Mouse (Mus musculus) forebrain, embryonic 12.5 days (tissue): ENCODE measurements around the gene Hist1h2bc. TPM values are rescaled to one million over a fixed set of nuclear protein-coding genes. Genes with fewer than 3 reads are reported as not detected.

Experiments used
- ATAC-seq: fragments of 200-750 bp; cut with Nextera tagmentation; 2 replicates; pipeline ENCODE4 v1.8.0; 2017; ENCODE audit warnings: moderate TSS enrichment; ENCODE audit not compliant: low FRiP score
- H3K27ac ChIP-seq: fragments of 300-500 bp; sonication (generic); 2 replicates; pipeline ENCODE4 v1.5.1; 2016; ENCODE audit warnings: mild to moderate bottlenecking
- H3K27me3 ChIP-seq: fragments of 300-500 bp; sonication (generic); 2 replicates; pipeline ENCODE4 v1.6.1; 2016; ENCODE audit warnings: mild to moderate bottlenecking
- H3K36me3 ChIP-seq: fragments of 300-500 bp; sonication (generic); replicated peaks from 2 replicates; pipeline ENCODE4 v1.6.1; 2016; ENCODE audit warnings: mild to moderate bottlenecking
- H3K4me1 ChIP-seq: fragments of 300-500 bp; sonication (generic); 2 replicates; pipeline ENCODE4 v1.6.1; 2016
- H3K4me2 ChIP-seq: fragments of 300-500 bp; sonication (generic); 2 replicates; pipeline ENCODE4 v1.6.1; 2016; ENCODE audit warnings: mild to moderate bottlenecking, moderate library complexity
- H3K4me3 ChIP-seq: fragments of 300-500 bp; sonication (generic); replicated peaks from 2 replicates; pipeline ENCODE4 v1.5.1; 2016; ENCODE audit warnings: mild to moderate bottlenecking
- H3K9ac ChIP-seq: fragments of 300-500 bp; sonication (generic); 2 replicates; pipeline ENCODE4 v1.6.1; 2016; ENCODE audit warnings: mild to moderate bottlenecking
- H3K9me3 ChIP-seq: fragments of 300-500 bp; sonication (generic); 2 replicates; pipeline ENCODE4 v1.6.1; 2016
- WGBS: fragments of 180-500 bp; shearing (Covaris S2); methylation state at CpG from one replicate; pipeline ENCODE4 v1.1.7; 2016; 5-methylcytosine and 5-hydroxymethylcytosine counted together
- polyA plus RNA-seq: library from polyadenylated mRNA; unstranded; fragments of >200 nt; fragmentation: Nextera tagmentation; extraction: Ambion mirVana; gene quantifications from 2 replicates; pipeline ENCODE4 v1.2.1, GENCODE M21; 2016

Gene Hist1h2bc
- polyA plus RNA-seq, 1 experiment from 2014 or later = 36.5 TPM

GRCm38 (mm10) chr13:23688956-23689355, 5.0 kb downstream of the Hist1h2bc start:
- no peaks in the 10 kb centered on the region for H3K9me3 ChIP-seq
- no peak overlapping the region for H3K27ac ChIP-seq
- H3K9ac ChIP-seq = no peak overlapping the region
- 94% methylated on average over 2 of the region's 2 CpGs for WGBS
- ATAC-seq = no peak
- H3K4me3 ChIP-seq = no peak overlapping the region
- H3K4me1 ChIP-seq = peaks cover 13% of the 10 kb centered on the region
- no peaks in the 10 kb centered on the region for H3K27me3 ChIP-seq
- no peak overlapping the region for H3K4me2 ChIP-seq
- H3K36me3 ChIP-seq = no peaks in the 10 kb centered on the region

- H3K4me3 ChIP-seq = no peak overlapping the region
Measured at GRCm38 (mm10) chr13:23689459-23689858, 5.5 kb downstream of the Hist1h2bc start.

DNA sequence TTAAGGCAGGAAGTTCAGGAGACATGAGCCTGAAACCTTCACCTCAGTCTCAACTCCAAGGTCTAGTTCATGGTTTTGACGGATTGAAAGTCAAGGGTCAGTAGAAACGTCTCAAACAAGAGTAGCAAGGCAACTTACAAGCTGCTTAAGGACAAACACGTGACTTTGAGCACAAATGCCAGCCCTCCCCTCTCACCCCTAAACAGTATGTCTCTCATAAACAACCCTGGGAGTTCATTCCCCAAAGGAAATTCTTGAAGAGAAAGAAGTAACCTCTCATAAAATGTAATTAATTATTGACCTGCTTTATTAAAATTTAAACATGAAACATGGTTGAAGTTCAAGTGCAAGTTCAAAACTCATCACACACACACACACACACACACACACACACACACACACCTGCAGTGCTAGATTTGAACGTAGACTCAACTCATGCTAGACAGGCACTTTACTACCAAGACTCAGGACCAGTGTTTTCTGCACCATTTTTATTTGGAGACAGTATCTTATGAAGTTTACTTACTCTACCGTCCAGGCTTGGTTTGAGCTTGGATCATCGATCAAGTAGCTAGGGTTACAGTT, 9.9 kb downstream of the Hist1h2bc start:
- Histone ChIP-seq H3K4me3 (no peak overlapping the region), H3K27ac (no peak overlapping the region)
- ATAC-seq = no peak

More at GRCm38 (mm10) chr13:23689459-23689858, 5.5 kb downstream of the Hist1h2bc start:
- Histone ChIP-seq H3K27ac (no peak overlapping the region), H3K4me1 (peaks cover 13% of the 10 kb centered on the region), H3K9ac (no peak overlapping the region), H3K36me3 (no peaks in the 10 kb centered on the region), H3K27me3 (no peaks in the 10 kb centered on the region), H3K9me3 (no peaks in the 10 kb centered on the region), H3K4me2 (no peak overlapping the region)
- ATAC-seq = no peak
- WGBS = 79% methylated on average over 2 of the region's 2 CpGs

DNA sequence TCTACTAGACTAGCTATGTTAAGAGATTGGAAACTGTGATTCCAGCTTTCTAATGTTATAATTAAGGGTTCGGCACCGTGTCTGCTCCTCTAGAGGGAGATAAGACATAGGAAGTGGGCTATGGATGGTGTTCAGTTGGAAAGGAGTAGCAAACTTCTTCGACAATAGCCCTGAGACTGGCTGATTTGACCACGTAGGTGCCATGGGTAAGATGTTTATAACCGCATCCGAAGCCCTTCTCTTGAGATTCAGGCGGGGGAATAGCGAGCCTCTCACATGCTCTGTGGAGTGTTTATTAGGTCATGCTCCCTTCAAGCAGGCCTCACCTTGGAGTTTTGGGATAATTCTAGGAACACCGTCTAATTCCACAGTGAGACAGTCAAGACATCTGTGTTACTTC, 11.0 kb downstream of the Hist1h2bc start:
- Histone ChIP-seq H3K4me1 (0 out of 2 replicates have a peak, but pooled peaks cover 9% of the 10 kb centered on the region), H3K36me3 (no peaks in the 10 kb centered on the region), H3K9me3 (no peaks in the 10 kb centered on the region), H3K27ac (no peak overlapping the region), H3K27me3 (no peaks in the 10 kb centered on the region), H3K4me3 (no peak overlapping the region), H3K4me2 (no peak overlapping the region), H3K9ac (no peak overlapping the region)
- 94% methylated on average over 9 of the region's 9 CpGs for WGBS
- no peak for ATAC-seq

More for the DNA sequence above, 9.9 kb downstream of the Hist1h2bc start:
- no peak overlapping the region for H3K4me2 ChIP-seq
- no peaks in the 10 kb centered on the region for H3K9me3 ChIP-seq
- 0 out of 2 replicates have a peak, but pooled peaks cover 9% of the 10 kb centered on the region for H3K4me1 ChIP-seq
- H3K9ac ChIP-seq = no peak overlapping the region
- no peaks in the 10 kb centered on the region for H3K27me3 ChIP-seq
- 87% methylated on average over 6 of the region's 6 CpGs for WGBS
- H3K36me3 ChIP-seq = no peaks in the 10 kb centered on the region

GRCm38 (mm10) chr13:23695514-23695913, 11.5 kb downstream of the Hist1h2bc start, which contains the start of gene Hist1h1t:
Hist1h1t (plus strand) TSS chr13:23695814.
- H3K4me3 ChIP-seq = no peak within 1 kb of the TSS
- no peak within 1 kb of the TSS for H3K9ac ChIP-seq
- ATAC-seq = no peak
- H3K36me3 ChIP-seq = no peaks in the 10 kb centered on the region
- no peak within 1 kb of the TSS for H3K4me2 ChIP-seq
- no peaks in the 10 kb centered on the region for H3K9me3 ChIP-seq
- H3K27ac ChIP-seq = no peak within 1 kb of the TSS
- H3K4me1 ChIP-seq = 0 out of 2 replicates have a peak, but pooled peaks cover 9% of the 10 kb centered on the region
- no peaks in the 10 kb centered on the region for H3K27me3 ChIP-seq
- 52% methylated on average over 13 of the region's 13 CpGs for WGBS

- H3K9ac ChIP-seq = no peak overlapping the region
- no peak for ATAC-seq
- H3K27me3 ChIP-seq = no peaks in the 10 kb centered on the region
- H3K4me1 ChIP-seq = 0 out of 2 replicates have a peak, but pooled peaks cover 9% of the 10 kb centered on the region
- H3K36me3 ChIP-seq = no peaks in the 10 kb centered on the region
- H3K4me2 ChIP-seq = no peak overlapping the region
- H3K27ac ChIP-seq = no peak overlapping the region
- 69% methylated on average over 15 of the region's 15 CpGs for WGBS
- H3K9me3 ChIP-seq = no peaks in the 10 kb centered on the region
- no peak overlapping the region for H3K4me3 ChIP-seq
Measured at GRCm38 (mm10) chr13:23696061-23696474, 12.1 kb downstream of the Hist1h2bc start.

GRCm38 (mm10) chr13:23697491-23698299, 13.7 kb downstream of the Hist1h2bc start:
- WGBS = under 1% methylated on average over 25 of the region's 32 CpGs
- H3K27me3 ChIP-seq = no peaks in the 10 kb centered on the region
- H3K9me3 ChIP-seq = no peaks in the 10 kb centered on the region
- peak overlapping the region; percentile 59 for H3K9ac ChIP-seq
- 0 out of 2 replicates have a peak, but pooled peaks cover 9% of the 10 kb centered on the region for H3K4me1 ChIP-seq
- no peaks in the 10 kb centered on the region for H3K36me3 ChIP-seq
- H3K4me3 ChIP-seq = peak overlapping the region; percentile 48
- H3K27ac ChIP-seq = peak overlapping the region; percentile 96
- peak; percentile 64 for ATAC-seq
- H3K4me2 ChIP-seq = peak overlapping the region; percentile 73

- peak; percentile 96 for ATAC-seq
- WGBS = 0% methylated on average over 22 of the region's 22 CpGs
Measured at GRCm38 (mm10) chr13:23698300-23698693, 14.3 kb downstream of the Hist1h2bc start, which contains the start of gene Hist1h4c. Hist1h4c (minus strand) TSS chr13:23698454.

DNA sequence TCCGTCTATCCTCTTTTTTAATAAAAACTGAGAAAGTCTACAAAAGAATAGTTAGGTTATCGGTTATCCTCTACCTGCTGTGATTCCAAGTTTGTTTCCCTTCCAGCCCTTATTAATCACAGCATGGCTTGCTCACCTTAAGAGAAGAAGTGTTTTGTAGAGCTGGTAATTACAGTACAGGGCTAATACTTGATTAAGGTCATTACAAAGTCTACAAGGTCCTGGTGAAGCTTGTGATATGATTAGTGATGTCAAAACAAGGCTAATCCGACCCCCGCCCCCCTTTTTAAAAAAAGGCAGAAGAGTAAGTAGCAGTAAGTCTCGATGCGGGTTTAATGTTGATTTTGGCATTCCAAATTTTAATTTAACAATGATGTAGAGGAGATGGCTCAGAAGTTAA, 15.0 kb downstream of the Hist1h2bc start:
- H3K27me3 ChIP-seq = no peaks in the 10 kb centered on the region
- H3K9ac ChIP-seq = no peak overlapping the region
- H3K4me2 ChIP-seq = peak overlapping the region; percentile 73
- no peaks in the 10 kb centered on the region for H3K9me3 ChIP-seq
- peak overlapping the region; percentile 96 for H3K27ac ChIP-seq
- 0 out of 2 replicates have a peak, but pooled peaks cover 9% of the 10 kb centered on the region for H3K4me1 ChIP-seq
- H3K4me3 ChIP-seq = no peak overlapping the region
- H3K36me3 ChIP-seq = no peaks in the 10 kb centered on the region
- WGBS = 49% methylated on average over 6 of the region's 6 CpGs
- no peak for ATAC-seq

More at GRCm38 (mm10) chr13:23698300-23698693, 14.3 kb downstream of the Hist1h2bc start, which contains the start of gene Hist1h4c:
- Histone ChIP-seq H3K9me3 (no peaks in the 10 kb centered on the region), H3K9ac (peak within 1 kb of the TSS; percentile 59), H3K4me3 (peak within 1 kb of the TSS; percentile 48), H3K27me3 (no peaks in the 10 kb centered on the region), H3K27ac (peak within 1 kb of the TSS; percentile 96), H3K36me3 (no peaks in the 10 kb centered on the region), H3K4me1 (0 out of 2 replicates have a peak, but pooled peaks cover 9% of the 10 kb centered on the region), H3K4me2 (peak within 1 kb of the TSS; percentile 73)

DNA sequence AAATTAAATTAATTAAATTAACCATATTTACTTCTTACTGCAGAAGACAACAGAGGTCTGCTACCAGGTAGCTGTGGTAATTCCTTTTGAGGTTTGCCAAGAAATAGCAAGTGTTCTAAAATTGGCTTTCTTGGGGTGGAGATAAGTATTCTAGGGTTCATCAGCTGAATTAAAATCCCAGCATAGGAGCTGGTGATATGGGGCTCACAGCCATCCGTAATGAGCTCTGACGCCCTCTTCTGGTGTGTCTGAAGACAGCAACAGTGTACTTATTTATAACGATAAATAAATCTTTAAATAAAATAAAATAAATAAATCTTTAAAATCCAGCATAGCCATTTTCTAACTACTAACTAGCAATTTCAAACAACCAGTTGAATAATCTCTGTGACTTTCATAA, 15.8 kb downstream of the Hist1h2bc start:
- Histone ChIP-seq H3K27ac (no peak overlapping the region), H3K9ac (no peak overlapping the region), H3K36me3 (no peaks in the 10 kb centered on the region), H3K4me2 (no peak overlapping the region), H3K4me3 (no peak overlapping the region), H3K27me3 (no peaks in the 10 kb centered on the region), H3K9me3 (no peaks in the 10 kb centered on the region), H3K4me1 (0 out of 2 replicates have a peak, but pooled peaks cover 9% of the 10 kb centered on the region)
- 77% methylated on average over 3 of the region's 3 CpGs for WGBS
- ATAC-seq = no peak

- Histone ChIP-seq H3K36me3 (no peaks in the 10 kb centered on the region), H3K27ac (no peak overlapping the region), H3K4me1 (0 out of 2 replicates have a peak, but pooled peaks cover 7% of the 10 kb centered on the region), H3K9me3 (no peaks in the 10 kb centered on the region), H3K9ac (no peak overlapping the region), H3K4me3 (no peak overlapping the region), H3K27me3 (no peaks in the 10 kb centered on the region), H3K4me2 (no peak overlapping the region)
- 32% methylated on average over 8 of the region's 8 CpGs for WGBS
- ATAC-seq = peak; percentile 31; the same call in 1 of the 2 replicates
Measured at GRCm38 (mm10) chr13:23700786-23701520, 17.0 kb downstream of the Hist1h2bc start.

DNA sequence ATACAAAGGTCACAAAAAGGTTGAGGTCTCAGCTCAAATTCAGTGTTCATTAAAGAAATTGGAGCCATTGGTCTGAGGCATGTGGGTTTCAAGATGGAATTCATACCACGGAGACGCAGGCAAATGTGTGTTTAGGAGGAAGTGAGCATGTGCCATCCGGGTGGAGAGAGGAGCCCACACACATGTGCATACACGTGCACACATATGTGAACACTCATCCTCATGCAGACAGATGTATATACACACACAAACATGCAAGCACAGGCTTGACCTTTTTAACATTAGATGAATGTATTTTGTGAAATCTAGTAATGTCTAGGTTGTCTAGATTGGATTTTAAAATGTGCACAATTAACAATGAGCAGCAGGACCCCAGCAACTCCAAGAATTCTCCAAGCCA, 18.2 kb downstream of the Hist1h2bc start:
- no peak for ATAC-seq
- Histone ChIP-seq H3K36me3 (no peaks in the 10 kb centered on the region), H3K4me3 (no peak overlapping the region), H3K4me2 (no peak overlapping the region), H3K27ac (no peak overlapping the region), H3K27me3 (no peaks in the 10 kb centered on the region), H3K9ac (no peak overlapping the region), H3K4me1 (0 out of 2 replicates have a peak, but pooled peaks cover 5% of the 10 kb centered on the region), H3K9me3 (no peaks in the 10 kb centered on the region)
- 89% methylated on average over 4 of the region's 4 CpGs for whole genome bisulfite sequencing
